Mouse (Mus musculus) stomach, postnatal 0 days (tissue): ENCODE results near the gene Tdrkh. TPM values are rescaled to one million over a fixed set of nuclear protein-coding genes. Genes with fewer than 3 reads are reported as not detected.

Experiments
- ATAC-seq: fragments of 200-750 bp; cut with Nextera tagmentation; 2 replicates; pipeline ENCODE4 v1.8.0; 2017; ENCODE audit not compliant: low FRiP score, low TSS enrichment
- DNase-seq: peaks from one replicate; pipeline ENCODE4 v3.0.0-alpha.2; 2016; ENCODE audit warnings: low spot score
- H3K27ac ChIP-seq: fragments of 300-500 bp; sonication (generic); replicated peaks from 2 replicates; pipeline ENCODE4 v1.5.1; 2014; ENCODE audit warnings: mild to moderate bottlenecking, control low read depth
- H3K27me3 ChIP-seq: fragments of 300-500 bp; sonication (generic); 2 replicates; pipeline ENCODE4 v1.6.1; 2014; ENCODE audit warnings: low read length; ENCODE audit not compliant: control insufficient read depth, insufficient read depth
- H3K36me3 ChIP-seq: fragments of 300-500 bp; sonication (generic); 2 replicates; pipeline ENCODE4 v1.6.1; 2014; ENCODE audit warnings: low read length, mixed read lengths; ENCODE audit not compliant: control insufficient read depth, insufficient read depth
- H3K4me1 ChIP-seq: fragments of 300-500 bp; sonication (generic); replicated peaks from 2 replicates; pipeline ENCODE4 v1.6.1; 2014; ENCODE audit warnings: antibody characterized with exemption; ENCODE audit not compliant: control insufficient read depth, insufficient read depth
- H3K4me2 ChIP-seq: fragments of 300-500 bp; sonication (generic); replicated peaks from 2 replicates; pipeline ENCODE4 v1.6.1; 2014; ENCODE audit warnings: low read depth, mild to moderate bottlenecking, control low read depth, moderate library complexity
- H3K4me3 ChIP-seq: fragments of 300-500 bp; sonication (generic); 2 replicates; pipeline ENCODE4 v1.5.1; 2014; ENCODE audit warnings: low read depth, low read length, control low read depth
- H3K9ac ChIP-seq: fragments of 300-500 bp; sonication (generic); 2 replicates; pipeline ENCODE4 v1.6.1; 2014; ENCODE audit warnings: mild to moderate bottlenecking, low read length, control low read depth, mixed read lengths
- H3K9me3 ChIP-seq: fragments of 300-500 bp; sonication (generic); 2 replicates; pipeline ENCODE4 v1.6.1; 2016; ENCODE audit warnings: low read length; ENCODE audit not compliant: control insufficient read depth
- CTCF ChIP-seq: IDR thresholded peaks from 2 replicates; pipeline ENCODE4 v1.5.1; 2016; ENCODE audit warnings: antibody characterized with exemption, low read depth, mild to moderate bottlenecking, moderate library complexity
- EP300 ChIP-seq: optimal IDR thresholded peaks from 2 replicates; pipeline ENCODE3; 2016; ENCODE audit warnings: antibody characterized with exemption
- WGBS: fragments of 180-500 bp; shearing (Covaris S2); extraction: QIAGEN DNeasy Blood & Tissue Kit; methylation state at CpG from one replicate; pipeline ENCODE4 v1.1.7; 2014; 5-methylcytosine and 5-hydroxymethylcytosine counted together
- polyA plus RNA-seq: library from polyadenylated mRNA; unstranded; fragments of >200 nt; fragmentation: Nextera tagmentation; extraction: Ambion mirVana; gene quantifications from 2 replicates; pipeline ENCODE4 v1.2.1, GENCODE M21; 2015

Gene Tdrkh
- polyA plus RNA-seq, 1 experiment from 2014 or later, result 3.8 TPM

DNA sequence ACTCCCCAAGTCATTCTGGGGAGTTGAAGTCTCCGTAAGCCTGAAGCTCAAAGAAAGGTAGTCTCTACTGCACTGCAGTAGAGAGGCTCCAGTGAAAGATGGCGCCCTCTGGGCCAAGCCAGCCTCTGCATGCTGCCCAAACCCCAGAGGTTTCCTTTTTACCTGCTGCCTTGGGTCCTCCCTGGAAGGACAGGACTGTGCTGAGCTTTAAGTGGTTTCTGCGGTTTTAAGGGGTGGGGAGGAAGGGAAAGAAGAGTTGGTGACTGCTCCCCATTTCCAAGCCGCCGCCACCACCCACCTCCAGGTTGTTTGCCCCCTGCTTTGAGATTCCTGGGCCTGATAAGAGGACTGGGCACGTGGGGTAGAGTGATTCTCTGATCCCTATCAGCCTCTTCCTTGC lies 44.4 kb upstream of the Tdrkh start:
- Histone ChIP-seq H3K9me3 (no peaks in the 10 kb centered on the region), H3K4me3 (no peak overlapping the region), H3K27me3 (no peaks in the 10 kb centered on the region), H3K9ac (no peak overlapping the region), H3K27ac (no peak overlapping the region), H3K4me1 (peaks cover 3% of the 10 kb centered on the region; the same call in 1 of the 2 replicates), H3K36me3 (no peaks in the 10 kb centered on the region), H3K4me2 (no peak overlapping the region)
- ATAC-seq, result no peak
- TF ChIP-seq EP300 (no peak), CTCF (no peak)
- no peak for DNase-seq
- 70% methylated on average over 6 of the region's 6 CpGs for WGBS

DNA sequence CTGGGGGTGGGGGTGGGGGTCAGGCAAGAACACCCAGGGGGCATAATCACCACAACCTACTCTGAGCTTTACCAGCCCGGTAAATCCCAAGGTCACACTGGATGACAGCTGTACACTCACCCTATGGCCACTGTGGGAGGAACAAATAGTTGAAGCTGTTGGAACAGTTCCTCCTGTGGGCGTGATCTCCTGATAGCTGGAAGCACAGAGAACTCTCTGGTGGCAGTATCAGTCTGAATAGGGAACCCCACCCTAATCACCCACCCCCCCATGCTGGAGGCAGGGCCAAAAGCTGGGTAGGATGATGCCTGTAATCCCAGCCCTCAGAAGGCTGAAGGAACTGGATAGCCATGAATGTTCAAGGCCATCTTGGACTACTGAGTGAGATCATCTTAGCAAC lies 43.4 kb upstream of the Tdrkh start:
- DNase-seq (peak; percentile 71), ATAC-seq (peak; percentile 35)
- Histone ChIP-seq H3K27me3 (no peaks in the 10 kb centered on the region), H3K4me2 (no peak overlapping the region), H3K36me3 (no peaks in the 10 kb centered on the region), H3K4me3 (no peak overlapping the region), H3K9me3 (no peaks in the 10 kb centered on the region), H3K27ac (0 out of 2 replicates have a peak overlapping the region, but pooled peaks have one; percentile 45), H3K4me1 (no peaks in the 10 kb centered on the region), H3K9ac (no peak overlapping the region)
- 33% methylated on average over 2 of the region's 2 CpGs for WGBS
- TF ChIP-seq EP300, result no peak
- no peak for TF ChIP-seq CTCF

DNA sequence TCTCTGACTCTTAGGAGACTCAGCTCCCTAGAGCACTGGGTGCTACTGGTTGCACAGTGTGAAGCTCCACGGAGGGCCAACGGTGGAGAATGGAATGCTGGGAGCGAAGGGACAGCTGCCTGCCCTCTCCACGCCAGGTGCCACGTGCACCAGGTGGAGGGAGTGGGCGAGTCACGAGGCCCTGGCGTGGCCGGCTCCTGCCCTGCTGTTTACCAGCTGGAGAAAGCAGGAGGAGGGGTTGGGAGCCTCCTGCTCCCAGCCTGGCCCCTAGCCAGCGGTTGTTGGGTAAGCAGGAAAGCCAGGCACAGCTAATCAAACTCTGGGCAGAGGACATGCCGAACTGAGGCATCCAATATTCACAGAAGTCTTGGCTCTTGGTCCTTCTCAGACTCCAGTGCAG lies 41.4 kb upstream of the Tdrkh start:
- no peaks in the 10 kb centered on the region for H3K36me3 ChIP-seq
- H3K9ac ChIP-seq, result peak overlapping the region; percentile 18
- 2% methylated on average over 11 of the region's 11 CpGs for WGBS
- no peak for TF ChIP-seq CTCF
- no peak for TF ChIP-seq EP300
- DNase-seq (peak; percentile 96), ATAC-seq (peak; percentile 86)
- peak overlapping the region; percentile 61; the same call in 1 of the 2 replicates for H3K27ac ChIP-seq
- H3K4me1 ChIP-seq, result no peaks in the 10 kb centered on the region
- H3K4me3 ChIP-seq, result no peak overlapping the region; the same call in 1 of the 2 replicates
- peak overlapping the region; percentile 29 for H3K4me2 ChIP-seq
- H3K27me3 ChIP-seq, result no peaks in the 10 kb centered on the region
- no peaks in the 10 kb centered on the region for H3K9me3 ChIP-seq

DNA sequence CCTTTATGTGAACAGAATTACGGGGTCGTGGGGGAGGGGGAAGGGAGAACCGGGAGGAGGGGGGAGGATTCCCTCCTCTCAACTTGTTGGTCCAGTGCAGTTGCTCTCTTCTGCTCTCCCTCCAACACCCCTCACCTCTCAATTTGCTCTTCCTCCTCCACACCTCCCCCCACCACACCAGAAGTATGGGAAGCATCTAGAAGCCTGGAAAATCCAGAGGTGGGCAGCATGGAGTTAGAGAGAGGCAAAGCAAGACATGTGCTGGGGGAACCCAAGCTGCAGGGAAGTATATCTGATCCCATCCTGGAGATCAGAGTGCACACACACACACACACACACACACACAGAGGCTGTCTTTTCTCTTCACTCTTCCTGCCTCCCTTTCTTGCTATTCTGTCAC lies 41.0 kb upstream of the Tdrkh start:
- no peak overlapping the region; the same call in 1 of the 2 replicates for H3K4me3 ChIP-seq
- DNase-seq (no peak), ATAC-seq (no peak)
- no peaks in the 10 kb centered on the region for H3K36me3 ChIP-seq
- 5% methylated on average over 3 of the region's 3 CpGs for WGBS
- no peaks in the 10 kb centered on the region for H3K27me3 ChIP-seq
- TF ChIP-seq EP300 (no peak), CTCF (no peak)
- no peaks in the 10 kb centered on the region for H3K4me1 ChIP-seq
- no peaks in the 10 kb centered on the region for H3K9me3 ChIP-seq
- H3K4me2 ChIP-seq, result peak overlapping the region; percentile 29; the same call in 1 of the 2 replicates
- H3K27ac ChIP-seq, result peak overlapping the region; percentile 61; the same call in 1 of the 2 replicates
- H3K9ac ChIP-seq, result peak overlapping the region; percentile 18

DNA sequence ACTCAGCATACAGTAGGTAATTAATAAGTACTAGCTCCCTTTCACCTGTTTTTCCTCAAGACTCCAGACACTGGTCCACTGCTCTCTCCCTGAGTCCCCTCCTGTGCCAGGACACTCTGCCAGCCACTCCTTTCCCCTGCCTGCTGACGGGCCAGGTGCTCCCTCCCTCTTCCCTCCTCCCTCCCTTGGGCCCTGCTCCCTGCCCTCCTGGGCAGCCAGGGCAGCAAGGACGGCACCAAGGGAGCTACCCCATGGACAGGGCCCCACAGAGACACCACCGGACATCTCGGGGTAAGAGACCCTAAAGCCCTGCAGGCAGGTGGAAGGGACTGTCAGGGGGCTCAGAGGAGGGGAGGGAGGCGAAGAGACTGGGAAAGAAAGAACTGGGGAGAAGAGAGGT lies 40.4 kb upstream of the Tdrkh start, which contains the start of gene Rorc:
TSS of gene Rorc (plus strand) at position 154 of the 400 bp plus-strand sequence.
- ATAC-seq (peak; percentile 67), DNase-seq (peak; percentile 79)
- 23% methylated on average over 5 of the region's 5 CpGs for WGBS
- Histone ChIP-seq H3K9me3 (no peaks in the 10 kb centered on the region), H3K27ac (peak within 1 kb of the TSS; percentile 61), H3K4me2 (peak within 1 kb of the TSS; percentile 52), H3K27me3 (no peaks in the 10 kb centered on the region), H3K36me3 (no peaks in the 10 kb centered on the region), H3K4me1 (no peaks in the 10 kb centered on the region), H3K9ac (peak within 1 kb of the TSS; percentile 45), H3K4me3 (peak within 1 kb of the TSS; percentile 35)
- TF ChIP-seq EP300, result no peak
- TF ChIP-seq CTCF, result no peak

DNA sequence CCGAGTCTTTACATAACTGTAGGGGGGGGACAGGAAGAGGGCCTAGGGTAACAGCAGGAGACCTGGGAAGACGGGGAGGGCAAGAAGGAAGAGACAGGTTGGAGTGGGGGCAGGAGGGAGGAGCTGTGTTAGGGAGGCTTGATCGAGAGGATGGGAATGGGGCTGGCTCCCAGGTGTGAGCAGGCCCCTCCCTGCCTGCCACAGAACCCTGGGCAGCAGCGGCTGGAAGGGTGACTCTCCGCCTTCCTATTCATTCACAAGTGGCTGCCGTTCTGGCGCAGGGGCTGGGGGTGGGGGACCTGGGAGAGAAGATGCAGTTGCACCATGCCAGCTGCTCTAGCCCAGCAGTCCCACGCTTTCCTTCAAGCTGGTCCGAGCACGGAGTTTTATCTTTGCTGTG lies 40.0 kb upstream of the Tdrkh start:
- TF ChIP-seq CTCF, result no peak
- TF ChIP-seq EP300, result no peak
- no peaks in the 10 kb centered on the region for H3K9me3 ChIP-seq
- no peaks in the 10 kb centered on the region for H3K4me1 ChIP-seq
- H3K4me3 ChIP-seq, result peak overlapping the region; percentile 35
- peak overlapping the region; percentile 61 for H3K27ac ChIP-seq
- ATAC-seq (peak; percentile 30; the same call in 1 of the 2 replicates), DNase-seq (peak; percentile 55)
- peak overlapping the region; percentile 52 for H3K4me2 ChIP-seq
- H3K27me3 ChIP-seq, result no peaks in the 10 kb centered on the region
- WGBS, result 7% methylated on average over 9 of the region's 10 CpGs
- no peaks in the 10 kb centered on the region for H3K36me3 ChIP-seq
- peak overlapping the region; percentile 45 for H3K9ac ChIP-seq
